8 mouse cellular contexts compared by ENCODE assay signal in the genomic region with DNA sequence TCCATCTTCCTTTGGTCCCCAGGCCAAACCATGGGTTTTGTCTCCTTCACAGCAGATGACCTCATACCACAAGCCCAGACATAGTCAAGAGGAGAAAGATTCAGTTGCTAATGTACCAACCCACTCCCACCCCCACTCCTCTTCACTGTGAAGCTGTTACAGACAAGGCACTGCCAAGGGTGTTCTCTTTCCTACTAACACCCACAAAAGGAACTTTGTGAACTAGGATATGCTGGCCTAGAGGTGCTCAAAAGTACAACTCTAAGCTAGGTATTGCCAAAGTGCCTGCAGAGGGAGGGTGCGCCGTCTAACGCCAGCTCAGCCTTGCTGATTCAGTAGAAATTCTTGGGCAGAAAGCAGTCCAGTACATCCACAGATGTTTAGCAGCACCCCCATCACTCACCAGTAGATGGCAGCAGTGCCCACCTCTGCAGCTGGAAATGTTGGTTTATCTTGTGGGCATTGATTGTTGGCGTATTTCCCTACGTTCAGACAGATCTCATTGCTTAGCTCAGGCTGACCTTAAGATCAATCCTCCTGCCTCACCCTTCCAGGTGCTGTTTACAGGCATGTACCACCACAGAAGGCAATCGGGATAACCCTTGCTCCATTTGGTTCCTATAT. TPM values are rescaled to one million over a fixed set of nuclear protein-coding genes. Genes with fewer than 3 reads are reported as not detected.
DNase-seq lines count a peak whose midpoint lies in the region; ATAC-seq and TF ChIP-seq lines count a peak whose summit lies in the region.

No protein-coding gene starts in this region.

- peaks cover 5% of the 10 kb centered on the region for H3K4me1 ChIP-seq in bone marrow macrophage, adult 2 months (ENCODE audit: control insufficient read depth, insufficient read depth, low read length)
- H3K4me1 ChIP-seq in lung, adult 2 months (ENCODE audit: control insufficient read depth, insufficient read depth, low read length) = no peaks in the 10 kb centered on the region

- no peak for TF ChIP-seq POLR2A in bone marrow macrophage, adult 2 months (IDR thresholded peaks at IDR 0.05; ENCODE audit: borderline replicate concordance, low read depth, low read length)
- TF ChIP-seq POLR2A in lung, adult 2 months (IDR thresholded peaks at IDR 0.05; ENCODE audit: borderline replicate concordance, extremely low read depth, low read depth, low read length) = no peak

- WGBS in large intestine, adult 2 months = 14% methylated on average over 6 of the region's 6 CpGs
- 16% methylated on average over 6 of the region's 6 CpGs for WGBS in lung, adult 2 months

- peak; percentile 62 for ATAC-seq in CD4-positive, CD25-positive, alpha-beta regulatory T cell, adult 4 months
- ATAC-seq in erythroblast, adult 5-6 weeks (replicated peaks; ENCODE audit: low FRiP score, poor library complexity, severe bottlenecking) = peak; percentile 72

- TF ChIP-seq CTCF in bone marrow macrophage, adult 2 months (IDR thresholded peaks at IDR 0.05; ENCODE audit: low read depth, low read length) = peak; percentile 85
- peak; percentile 97 for TF ChIP-seq CTCF in lung, adult 2 months (IDR thresholded peaks at IDR 0.05; ENCODE audit: insufficient read depth, low read length)

- DNase-seq in heart, postnatal 14 days = peak; percentile 75 to 82
- DNase-seq in large intestine, adult 2 months (ENCODE audit: low read depth, low spot score) = peak; percentile 31
- DNase-seq in lung, adult 2 months = peak; percentile 73
- DNase-seq in ovary, adult 18-20 months (ENCODE audit: low spot score) = peak; percentile 54
- DNase-seq in thymus, adult 18-20 months = peak; percentile 9 to 26

- H3K4me3 ChIP-seq in bone marrow macrophage, adult 2 months (ENCODE audit: insufficient read depth, low read length) = no peak overlapping the region
- H3K4me3 ChIP-seq in lung, adult 2 months (replicated peaks; ENCODE audit: extremely low read depth, low read depth, low read length) = no peak overlapping the region

- no peak overlapping the region for H3K27ac ChIP-seq in bone marrow macrophage, adult 2 months (ENCODE audit: insufficient read depth, low read depth, low read length)

- intact Hi-C loops in heart, postnatal 14 days (cut with DNase I) = loop anchor here (2.0 to 5.0 kb wide), 4 partner anchors 55 to 258 kb away; a partner anchor contains a TSS

RNA-seq across cellular contexts. Expression of a gene that starts 54.0 kb away (rescaled TPM):
- not detected for polyA plus RNA-seq in CD4-positive, CD25-positive, alpha-beta regulatory T cell, adult 4 months (2017; shearing (Covaris generic))
- polyA plus RNA-seq in bone marrow macrophage, adult 2 months (2012; ENCODE audit: insufficient read depth, insufficient read length, missing spikeins) = not detected in 2 replicates
- not detected in 2 replicates for total RNA-seq in erythroblast, adult 5-6 weeks (2015; ENCODE audit: low replicate concordance)
- total RNA-seq in erythroblast, adult 5-6 weeks (2017; ENCODE audit: low replicate concordance) = not detected in 2 replicates
- total RNA-seq in heart, postnatal 14 days (2021) = 10 to 100 TPM; 19.6 to 28.4 TPM
- polyA plus RNA-seq in large intestine, adult 2 months (2012; rRNA removed) = 60.5 and 127 TPM in 2 replicates
- 25.1 and 42.6 TPM in 2 replicates for polyA plus RNA-seq in lung, adult 2 months (2012; rRNA removed)

Comparison
In these comparisons a context has a peak if more than half of its experiments do, and no peak if none do; other contexts are left out.
1. DNase-seq: peak in every context shown above with its lines; median percentile 78 in heart, postnatal 14 days; 73 in lung, adult 2 months; 54 in ovary, adult 18-20 months; 31 in large intestine, adult 2 months; 18 in thymus, adult 18-20 months.
2. RNA of a gene that starts 54.0 kb away (polyA plus RNA-seq): 60.5 to 127 TPM in large intestine, adult 2 months and 25.1 to 42.6 TPM in lung, adult 2 months; not detected in bone marrow macrophage, adult 2 months and not detected in CD4-positive, CD25-positive, alpha-beta regulatory T cell, adult 4 months; every median in the first group is over 10 times any median in the second.